Mouse (Mus musculus): Measurements from ENCODE around the gene Mapk8ip3.

DNA sequence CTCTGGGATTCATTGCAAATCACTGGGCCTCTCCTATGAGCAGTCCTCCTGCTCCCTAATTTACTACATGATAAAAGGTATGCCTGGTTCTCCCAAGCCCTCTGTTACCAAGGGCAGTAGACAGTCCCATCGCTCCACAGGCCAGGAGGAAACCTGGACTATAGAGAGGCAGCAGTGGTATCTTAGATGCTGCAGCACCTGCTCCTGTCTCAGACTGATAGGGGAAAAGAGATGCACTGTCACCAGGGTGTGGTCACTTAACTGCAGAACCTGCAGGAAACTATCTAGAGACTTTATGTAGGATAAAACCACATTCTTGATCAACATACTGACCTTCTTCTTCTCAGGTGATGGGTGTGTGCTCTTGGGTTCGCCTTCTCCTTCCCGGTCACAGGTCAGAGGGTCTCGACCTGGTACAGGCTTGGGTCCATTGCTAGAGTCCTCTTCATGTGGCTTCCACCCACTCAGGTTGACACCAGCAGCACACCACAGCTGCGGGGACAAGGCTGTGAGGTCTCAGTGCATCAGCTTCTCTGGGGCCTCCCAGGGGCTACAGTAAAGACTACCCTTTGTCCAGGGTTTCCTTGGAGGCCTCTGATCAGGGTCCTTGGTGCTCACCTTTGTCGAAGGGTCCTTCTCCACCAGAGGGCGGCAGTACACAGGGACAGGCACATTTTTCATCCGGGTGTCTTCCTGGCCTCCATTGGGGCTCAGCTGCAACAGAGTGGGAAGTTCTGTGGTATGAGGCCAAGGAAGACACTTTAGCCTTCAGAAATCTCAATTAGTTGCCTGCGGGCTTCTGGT lies 33.9 kb downstream of the Mapk8ip3 start:
- TF ChIP-seq EP300 (IDR thresholded peaks at IDR 0.05; ENCODE audit: insufficient read depth, low read depth, low read length) (no peak), POLR2A (IDR thresholded peaks at IDR 0.05; ENCODE audit: insufficient read depth, low read depth, low read length) (no peak)

All from heart, adult 2 months (tissue).